ENCODE assay signal across 16 mouse cellular contexts in the genomic region with DNA sequence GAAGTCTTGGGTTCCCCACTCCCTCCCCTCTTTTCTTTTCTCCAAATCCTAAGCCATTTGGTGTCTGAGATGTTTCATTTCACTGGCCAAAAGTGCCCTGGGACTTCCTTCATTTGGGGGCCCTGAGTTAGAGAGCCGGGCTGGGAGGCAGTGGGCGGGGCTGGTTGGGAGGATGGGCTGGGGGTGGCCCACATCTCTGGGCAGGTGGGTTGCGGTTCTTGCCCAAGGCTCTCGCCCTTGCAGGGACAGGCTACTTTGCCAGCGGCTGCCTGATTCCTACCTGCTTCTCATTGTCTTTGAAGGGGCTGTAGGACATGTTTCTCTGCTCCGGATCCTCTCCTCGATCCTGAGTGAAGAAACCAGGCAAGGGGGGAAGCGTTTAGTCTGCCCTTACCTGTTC. TPM values are rescaled to one million over a fixed set of nuclear protein-coding genes. Genes with fewer than 3 reads are reported as not detected.
DNase-seq lines count a peak whose midpoint lies in the region; ATAC-seq and TF ChIP-seq lines count a peak whose summit lies in the region.
"Had no signal": no experiment of that assay in that cellular context is flagged by ENCODE, and none has a peak within 500 bp of the region (broad histone marks: within the 10 kb centered on the region; RNA-seq: fewer than 3 reads in every experiment).

No protein-coding gene starts in this region.

- DNase-seq in forebrain, embryonic 10.5 days (ENCODE audit: extremely low spot score, low spot score): no peak
- DNase-seq in midbrain, postnatal 0 days (ENCODE audit: low spot score): no peak
- no peak for DNase-seq in adrenal gland, postnatal 25 days
- DNase-seq in adrenal gland, postnatal 10 days: no peak
- DNase-seq in right cerebral cortex, postnatal 14 days: no peak
- DNase-seq: cerebellum, adult 9-10 months; layer of hippocampus, postnatal 36 days; liver, embryonic 13.5 days; lung, postnatal 10 days; spleen, adult 18-20 months had no signal

- H3K9ac ChIP-seq in forebrain, embryonic 15.5 days (replicated peaks): no peak overlapping the region
- H3K9ac ChIP-seq in hindbrain, embryonic 16.5 days (ENCODE audit: low read depth, low read length): no peak overlapping the region
- H3K9ac ChIP-seq in midbrain, postnatal 0 days (replicated peaks; ENCODE audit: low read length, poor library complexity, severe bottlenecking): no peak overlapping the region
- H3K9ac ChIP-seq: liver, embryonic 13.5 days had no signal

- peak overlapping the region; percentile 87 for H3K27ac ChIP-seq in forebrain, embryonic 10.5 days
- H3K27ac ChIP-seq in forebrain, embryonic 15.5 days (replicated peaks): peak overlapping the region; percentile 88
- 0 out of 2 replicates have a peak overlapping the region, but pooled peaks have one; percentile 35 for H3K27ac ChIP-seq in hindbrain, embryonic 16.5 days (ENCODE audit: low read depth, low read length)
- peak overlapping the region; percentile 49; the same call in 1 of the 2 replicates for H3K27ac ChIP-seq in midbrain, postnatal 0 days (ENCODE audit: low read depth, low read length)
- H3K27ac ChIP-seq: liver, embryonic 13.5 days had no signal

- 84% methylated on average over 8 of the region's 8 CpGs for WGBS in forebrain, embryonic 10.5 days
- 79% methylated on average over 8 of the region's 8 CpGs for WGBS in forebrain, embryonic 15.5 days
- WGBS in hindbrain, embryonic 16.5 days: 84% methylated on average over 8 of the region's 8 CpGs
- WGBS in midbrain, postnatal 0 days: 83% methylated on average over 8 of the region's 8 CpGs

- TF ChIP-seq CTCF in midbrain, postnatal 0 days (IDR thresholded peaks at IDR 0.05): no peak

- no peak overlapping the region for H3K4me2 ChIP-seq in forebrain, embryonic 15.5 days (replicated peaks)
- H3K4me2 ChIP-seq in hindbrain, embryonic 16.5 days (ENCODE audit: low read length): no peak overlapping the region
- no peak overlapping the region for H3K4me2 ChIP-seq in midbrain, postnatal 0 days (ENCODE audit: low read depth, low read length, poor library complexity, severe bottlenecking)
- H3K4me2 ChIP-seq: liver, embryonic 13.5 days had no signal

- H3K4me1 ChIP-seq in forebrain, embryonic 10.5 days: peaks cover 61% of the 10 kb centered on the region
- H3K4me1 ChIP-seq in forebrain, embryonic 15.5 days: peaks cover 61% of the 10 kb centered on the region
- H3K4me1 ChIP-seq in hindbrain, embryonic 16.5 days (ENCODE audit: control insufficient read depth, insufficient read depth, low read depth, low read length): peaks cover 23% of the 10 kb centered on the region
- H3K4me1 ChIP-seq in midbrain, postnatal 0 days (ENCODE audit: insufficient read depth, low read length): peaks cover 7% of the 10 kb centered on the region; the same call in 1 of the 2 replicates

- no peaks in the 10 kb centered on the region for H3K9me3 ChIP-seq in forebrain, embryonic 10.5 days
- H3K9me3 ChIP-seq in forebrain, embryonic 15.5 days: no peaks in the 10 kb centered on the region
- H3K9me3 ChIP-seq in hindbrain, embryonic 16.5 days (ENCODE audit: control insufficient read depth, low read length): no peaks in the 10 kb centered on the region
- H3K9me3 ChIP-seq in midbrain, postnatal 0 days (ENCODE audit: low read length): no peaks in the 10 kb centered on the region
- H3K9me3 ChIP-seq: liver, embryonic 13.5 days had no signal

- no peak for ATAC-seq in forebrain, embryonic 15.5 days (replicated peaks)
- no peak for ATAC-seq in hindbrain, embryonic 16.5 days
- no peak for ATAC-seq in midbrain, postnatal 0 days (ENCODE audit: low FRiP score)

- H3K4me3 ChIP-seq in forebrain, embryonic 10.5 days: no peak overlapping the region
- no peak overlapping the region for H3K4me3 ChIP-seq in forebrain, embryonic 15.5 days
- H3K4me3 ChIP-seq in hindbrain, embryonic 16.5 days (ENCODE audit: low read length): no peak overlapping the region
- H3K4me3 ChIP-seq in midbrain, postnatal 0 days (ENCODE audit: low read depth, low read length): no peak overlapping the region
- H3K4me3 ChIP-seq: liver, embryonic 13.5 days had no signal

- no peaks in the 10 kb centered on the region for H3K36me3 ChIP-seq in forebrain, embryonic 10.5 days (replicated peaks)
- H3K36me3 ChIP-seq in forebrain, embryonic 15.5 days: no peaks in the 10 kb centered on the region
- H3K36me3 ChIP-seq in hindbrain, embryonic 16.5 days (ENCODE audit: control insufficient read depth, insufficient read depth, low read length): no peaks in the 10 kb centered on the region
- no peaks in the 10 kb centered on the region for H3K36me3 ChIP-seq in midbrain, postnatal 0 days (ENCODE audit: insufficient read depth, low read length)
- H3K36me3 ChIP-seq: liver, embryonic 13.5 days had no signal

- peaks cover 19% of the 10 kb centered on the region; the same call in 1 of the 2 replicates for H3K27me3 ChIP-seq in forebrain, embryonic 10.5 days (ENCODE audit: poor library complexity, severe bottlenecking)
- no peaks in the 10 kb centered on the region for H3K27me3 ChIP-seq in forebrain, embryonic 15.5 days
- no peaks in the 10 kb centered on the region for H3K27me3 ChIP-seq in hindbrain, embryonic 16.5 days (replicated peaks; ENCODE audit: control insufficient read depth, insufficient read depth, low read length)
- H3K27me3 ChIP-seq in midbrain, postnatal 0 days (ENCODE audit: insufficient read depth, low read length): no peaks in the 10 kb centered on the region

RNA-seq across cellular contexts. Expression of a gene that starts 24.2 kb away (rescaled TPM):
- polyA plus RNA-seq in forebrain, embryonic 10.5 days (2016; fragmentation: Nextera tagmentation; extraction: Ambion mirVana): 39.5 and 41.5 TPM in 2 replicates
- 82.8 and 84.3 TPM in 2 replicates for polyA plus RNA-seq in forebrain, embryonic 15.5 days (2015; fragmentation: Nextera tagmentation; extraction: Ambion mirVana)
- polyA plus RNA-seq in hindbrain, embryonic 16.5 days (2015; fragmentation: Nextera tagmentation; extraction: Ambion mirVana): 77.6 and 78.6 TPM in 2 replicates
- total RNA-seq in midbrain, postnatal 0 days (2014; rRNA removed): 38.8 TPM in 2 replicates
- polyA plus RNA-seq in midbrain, postnatal 0 days (2015; fragmentation: Nextera tagmentation; extraction: Ambion mirVana): 49.0 and 54.8 TPM in 2 replicates
- 20.9 and 30.8 TPM in 2 replicates for total RNA-seq in adrenal gland, postnatal 25 days (2021)
- total RNA-seq in adrenal gland, postnatal 10 days (2021): 10 to 100 TPM; 28.9 to 29.1 TPM

RNA-seq across cellular contexts. Expression of a gene that starts 52.7 kb away (rescaled TPM):
- not detected in 2 replicates for polyA plus RNA-seq in forebrain, embryonic 10.5 days (2016; fragmentation: Nextera tagmentation; extraction: Ambion mirVana)
- polyA plus RNA-seq in forebrain, embryonic 15.5 days (2015; fragmentation: Nextera tagmentation; extraction: Ambion mirVana): not detected in 2 replicates
- polyA plus RNA-seq in hindbrain, embryonic 16.5 days (2015; fragmentation: Nextera tagmentation; extraction: Ambion mirVana): not detected in 2 replicates
- not detected in 2 replicates for total RNA-seq in midbrain, postnatal 0 days (2014; rRNA removed)
- not detected in 2 replicates for polyA plus RNA-seq in midbrain, postnatal 0 days (2015; fragmentation: Nextera tagmentation; extraction: Ambion mirVana)
- not detected in 2 replicates for total RNA-seq in adrenal gland, postnatal 25 days (2021)
- total RNA-seq in adrenal gland, postnatal 10 days (2021): not detected
- total RNA-seq: layer of hippocampus, postnatal 36 days had no signal
- polyA plus RNA-seq: C2C12; heart, embryonic 14.5 days; kidney, embryonic 14.5 days; limb, embryonic 11.5 days; liver, embryonic 13.5 days had no signal

Comparison
In these comparisons a context has a peak if more than half of its experiments do, and no peak if none do; other contexts are left out.
1. H3K27ac ChIP-seq: peak in every context shown above with its lines; median percentile 88 in forebrain, embryonic 15.5 days; 87 in forebrain, embryonic 10.5 days; 49 in midbrain, postnatal 0 days; 35 in hindbrain, embryonic 16.5 days.